Comparison of ENCODE assay signal across 10 mouse cellular contexts in genomic region chr10:107493580-107494474, GRCm38 (mm10). TPM values are rescaled to one million over a fixed set of nuclear protein-coding genes. Genes with fewer than 3 reads are reported as not detected.
DNase-seq lines count a peak whose midpoint lies in the region; ATAC-seq and TF ChIP-seq lines count a peak whose summit lies in the region.
"Had no signal": no experiment of that assay in that cellular context is flagged by ENCODE, and none has a peak within 500 bp of the region (broad histone marks: within the 10 kb centered on the region; RNA-seq: fewer than 3 reads in every experiment).

No protein-coding gene starts in this region.

- peak overlapping the region; percentile 31 for H3K4me3 ChIP-seq in heart, embryonic 16.5 days (ENCODE audit: low read length)
- peak overlapping the region; percentile 35; the same call in 1 of the 2 replicates for H3K4me3 ChIP-seq in cortical plate, adult 2 months (ENCODE audit: insufficient read depth, low read length)
- H3K4me3 ChIP-seq in hindbrain, embryonic 14.5 days (replicated peaks; ENCODE audit: low read length) = no peak overlapping the region
- peak overlapping the region; percentile 27; the same call in 1 of the 2 replicates for H3K4me3 ChIP-seq in midbrain, embryonic 16.5 days (ENCODE audit: low read depth, low read length)
- H3K4me3 ChIP-seq: liver, embryonic 13.5 days had no signal

- TF ChIP-seq POLR2A in cortical plate, adult 2 months (IDR thresholded peaks at IDR 0.05; ENCODE audit: extremely low read depth, insufficient read depth, low read length) = no peak

- DNase-seq in heart, adult 9 months (ENCODE audit: low spot score in 2 of 2) = no peak
- no peak for DNase-seq in hindbrain, embryonic 14.5 days (ENCODE audit: low spot score)
- DNase-seq in adrenal gland, adult 18-20 months (ENCODE audit: low spot score in 2 of 2) = no peak
- DNase-seq in yolk sac, embryonic 10.5 days (ENCODE audit: low spot score) = no peak
- DNase-seq: liver, embryonic 13.5 days had no signal

- peaks cover 4% of the 10 kb centered on the region; the same call in 1 of the 2 replicates for H3K4me1 ChIP-seq in heart, embryonic 16.5 days (ENCODE audit: control insufficient read depth, insufficient read depth, low read length)
- H3K4me1 ChIP-seq in cortical plate, adult 2 months (ENCODE audit: control insufficient read depth, insufficient read depth, low read length) = no peaks in the 10 kb centered on the region
- peaks cover 3% of the 10 kb centered on the region; the same call in 1 of the 2 replicates for H3K4me1 ChIP-seq in hindbrain, embryonic 14.5 days (replicated peaks; ENCODE audit: control insufficient read depth, insufficient read depth, low read length)
- H3K4me1 ChIP-seq in midbrain, embryonic 16.5 days (ENCODE audit: control insufficient read depth, insufficient read depth, low read length) = peaks cover 6% of the 10 kb centered on the region; the same call in 1 of the 2 replicates
- H3K4me1 ChIP-seq: liver, embryonic 13.5 days had no signal

- no peaks in the 10 kb centered on the region for H3K9me3 ChIP-seq in heart, embryonic 16.5 days (replicated peaks; ENCODE audit: control insufficient read depth, low read length)
- H3K9me3 ChIP-seq in hindbrain, embryonic 14.5 days (ENCODE audit: control insufficient read depth, low read length) = no peaks in the 10 kb centered on the region
- H3K9me3 ChIP-seq in midbrain, embryonic 16.5 days (replicated peaks; ENCODE audit: control insufficient read depth, low read length, poor library complexity, severe bottlenecking) = no peaks in the 10 kb centered on the region
- H3K9me3 ChIP-seq: liver, embryonic 13.5 days had no signal

- TF ChIP-seq CTCF in cortical plate, adult 2 months (IDR thresholded peaks at IDR 0.05; ENCODE audit: extremely low read depth, insufficient read depth, low read length) = no peak

- H3K27me3 ChIP-seq in heart, embryonic 16.5 days (ENCODE audit: control insufficient read depth, insufficient read depth, low read length) = no peaks in the 10 kb centered on the region
- no peaks in the 10 kb centered on the region for H3K27me3 ChIP-seq in hindbrain, embryonic 14.5 days (ENCODE audit: control insufficient read depth, insufficient read depth, low read length)
- H3K27me3 ChIP-seq in midbrain, embryonic 16.5 days (ENCODE audit: control insufficient read depth, insufficient read depth, low read depth, low read length) = no peaks in the 10 kb centered on the region
- H3K27me3 ChIP-seq: CH12.LX; liver, embryonic 13.5 days had no signal

- WGBS in heart, embryonic 16.5 days = 50% methylated on average over 20 of the region's 20 CpGs
- 55% methylated on average over 19 of the region's 20 CpGs for WGBS in hindbrain, embryonic 14.5 days
- WGBS in midbrain, embryonic 16.5 days = 41% methylated on average over 20 of the region's 20 CpGs

- H3K36me3 ChIP-seq in heart, embryonic 16.5 days (ENCODE audit: control insufficient read depth, insufficient read depth) = no peaks in the 10 kb centered on the region
- H3K36me3 ChIP-seq in hindbrain, embryonic 14.5 days (replicated peaks; ENCODE audit: control insufficient read depth, insufficient read depth) = no peaks in the 10 kb centered on the region
- no peaks in the 10 kb centered on the region for H3K36me3 ChIP-seq in midbrain, embryonic 16.5 days (ENCODE audit: control insufficient read depth, insufficient read depth, low read length)
- H3K36me3 ChIP-seq: liver, embryonic 13.5 days had no signal

- H3K27ac ChIP-seq in heart, embryonic 16.5 days (ENCODE audit: low read length) = no peak overlapping the region
- H3K27ac ChIP-seq in cortical plate, adult 2 months (ENCODE audit: insufficient read depth, low read length) = no peak overlapping the region
- H3K27ac ChIP-seq in hindbrain, embryonic 14.5 days = no peak overlapping the region
- no peak overlapping the region for H3K27ac ChIP-seq in midbrain, embryonic 16.5 days (ENCODE audit: low read length)
- H3K27ac ChIP-seq: liver, embryonic 13.5 days had no signal

- ATAC-seq in heart, embryonic 16.5 days (replicated peaks; ENCODE audit: extremely low read depth, insufficient read depth, low FRiP score) = no peak
- peak; percentile 51; the same call in 1 of the 2 replicates for ATAC-seq in hindbrain, embryonic 14.5 days (ENCODE audit: low FRiP score)
- peak; percentile 87 for ATAC-seq in midbrain, embryonic 16.5 days
- no peak for ATAC-seq in erythroid progenitor cell, adult 5-6 weeks (replicated peaks; ENCODE audit: low FRiP score, poor library complexity, severe bottlenecking)

- peak overlapping the region; percentile 53 for H3K4me2 ChIP-seq in heart, embryonic 16.5 days (ENCODE audit: low read depth, low read length)
- H3K4me2 ChIP-seq in hindbrain, embryonic 14.5 days (replicated peaks) = peak overlapping the region; percentile 34
- peak overlapping the region; percentile 60 for H3K4me2 ChIP-seq in midbrain, embryonic 16.5 days (ENCODE audit: low read length)
- H3K4me2 ChIP-seq: liver, embryonic 13.5 days had no signal

- H3K9ac ChIP-seq in heart, embryonic 16.5 days (ENCODE audit: low read length) = peak overlapping the region; percentile 6
- H3K9ac ChIP-seq in hindbrain, embryonic 14.5 days = 0 out of 2 replicates have a peak overlapping the region, but pooled peaks have one; percentile 1
- H3K9ac ChIP-seq in midbrain, embryonic 16.5 days (ENCODE audit: low read depth, low read length) = peak overlapping the region; percentile 42; the same call in 1 of the 2 replicates
- H3K9ac ChIP-seq: liver, embryonic 13.5 days had no signal

RNA-seq across cellular contexts. Expression of gene Myf6, which starts 0.7 kb away (rescaled TPM):
- 0.11 and 0.51 TPM in 2 replicates for polyA plus RNA-seq in heart, embryonic 16.5 days (2015; fragmentation: Nextera tagmentation; extraction: Ambion mirVana)
- polyA plus RNA-seq in cortical plate, adult 2 months (2012; rRNA removed) = not detected in 2 replicates
- polyA plus RNA-seq in hindbrain, embryonic 14.5 days (2014; fragmentation: Nextera tagmentation; extraction: Ambion mirVana) = not detected in 2 replicates
- polyA plus RNA-seq in midbrain, embryonic 16.5 days (2015; fragmentation: Nextera tagmentation; extraction: Ambion mirVana) = not detected in 2 replicates
- total RNA-seq in adrenal gland, adult 18-20 months (2021) = not detected
- total RNA-seq in erythroid progenitor cell, adult 5-6 weeks (2015; ENCODE audit: low replicate concordance) = not detected in 2 replicates
- not detected in 2 replicates for total RNA-seq in erythroid progenitor cell, adult 5-6 weeks (2017; ENCODE audit: low replicate concordance)
- total RNA-seq: CH12.LX had no signal

RNA-seq across cellular contexts. Expression of gene Myf5, which starts 7.9 kb away (rescaled TPM):
- 0.09 and 0.17 TPM in 2 replicates for polyA plus RNA-seq in heart, embryonic 16.5 days (2015; fragmentation: Nextera tagmentation; extraction: Ambion mirVana)
- not detected in 2 replicates for polyA plus RNA-seq in cortical plate, adult 2 months (2012; rRNA removed)
- polyA plus RNA-seq in hindbrain, embryonic 14.5 days (2014; fragmentation: Nextera tagmentation; extraction: Ambion mirVana) = 0.09 TPM in 1 of 2 replicates, not detected in the other
- 0.09 TPM in 1 of 2 replicates, not detected in the other for polyA plus RNA-seq in midbrain, embryonic 16.5 days (2015; fragmentation: Nextera tagmentation; extraction: Ambion mirVana)
- not detected for total RNA-seq in adrenal gland, adult 18-20 months (2021)
- total RNA-seq in erythroid progenitor cell, adult 5-6 weeks (2015; ENCODE audit: low replicate concordance) = not detected in 2 replicates
- total RNA-seq in erythroid progenitor cell, adult 5-6 weeks (2017; ENCODE audit: low replicate concordance) = not detected in 2 replicates
- total RNA-seq: CH12.LX had no signal

Comparison
In these comparisons a context has a peak if more than half of its experiments do, and no peak if none do; other contexts are left out.
1. ATAC-seq: peak in hindbrain, embryonic 14.5 days (single experiment) and midbrain, embryonic 16.5 days (single experiment); none in heart, embryonic 16.5 days (single experiment) and erythroid progenitor cell, adult 5-6 weeks (single experiment).
2. Peak in every context shown above with its lines, with median percentiles within 50 percentile points of each other: H3K4me2 ChIP-seq and H3K9ac ChIP-seq.